Mouse (Mus musculus) lung, embryonic 16.5 days (tissue): ENCODE data around the gene Gm49510. TPM values are rescaled to one million over a fixed set of nuclear protein-coding genes. Genes with fewer than 3 reads are reported as not detected.

Source experiments
- ATAC-seq: fragments of 200-750 bp; cut with Nextera tagmentation; 2 replicates; pipeline ENCODE4 v1.8.0; 2017; ENCODE audit warnings: low read depth, mild to moderate bottlenecking, moderate library complexity
- H3K27ac ChIP-seq: fragments of 300-500 bp; sonication (generic); 2 replicates; pipeline ENCODE4 v1.5.1; 2014; ENCODE audit warnings: mild to moderate bottlenecking, control low read depth, low read length
- H3K27me3 ChIP-seq: fragments of 300-500 bp; sonication (generic); 2 replicates; pipeline ENCODE4 v1.6.1; 2014; ENCODE audit warnings: low read depth, low read length, mixed read lengths; ENCODE audit not compliant: control insufficient read depth, insufficient read depth
- H3K36me3 ChIP-seq: fragments of 300-500 bp; sonication (generic); 2 replicates; pipeline ENCODE4 v1.6.1; 2014; ENCODE audit warnings: low read length; ENCODE audit not compliant: control insufficient read depth, insufficient read depth
- H3K4me1 ChIP-seq: fragments of 300-500 bp; sonication (generic); replicated peaks from 2 replicates; pipeline ENCODE4 v1.6.1; 2014; ENCODE audit warnings: low read length, mixed read lengths; ENCODE audit not compliant: control insufficient read depth, insufficient read depth
- H3K4me2 ChIP-seq: fragments of 300-500 bp; sonication (generic); 2 replicates; pipeline ENCODE4 v1.6.1; 2014; ENCODE audit warnings: low read depth, low read length, control low read depth
- H3K4me3 ChIP-seq: fragments of 300-500 bp; sonication (generic); 2 replicates; pipeline ENCODE4 v1.5.1; 2014; ENCODE audit warnings: mild to moderate bottlenecking, low read length, control low read depth
- H3K9ac ChIP-seq: fragments of 300-500 bp; sonication (generic); 2 replicates; pipeline ENCODE4 v1.6.1; 2014; ENCODE audit warnings: low read length, control low read depth
- H3K9me3 ChIP-seq: fragments of 300-500 bp; sonication (generic); 2 replicates; pipeline ENCODE4 v1.6.1; 2016; ENCODE audit warnings: low read length; ENCODE audit not compliant: control insufficient read depth
- WGBS: fragments of 180-500 bp; shearing (Covaris S2); extraction: QIAGEN DNeasy Blood & Tissue Kit; methylation state at CpG from one replicate; pipeline ENCODE4 v1.1.7; 2014; 5-methylcytosine and 5-hydroxymethylcytosine counted together
- polyA plus RNA-seq: library from polyadenylated mRNA; unstranded; fragments of >200 nt; fragmentation: Nextera tagmentation; extraction: Ambion mirVana; gene quantifications from 2 replicates; pipeline ENCODE4 v1.2.1, GENCODE M21; 2015

Gm49510 gene
- polyA plus RNA-seq, 1 experiment from 2014 or later, result 0.59 TPM

- Histone ChIP-seq H3K9me3 (no peaks in the 10 kb centered on the region), H3K9ac (no peak overlapping the region), H3K4me1 (no peaks in the 10 kb centered on the region), H3K4me2 (no peak overlapping the region), H3K36me3 (peaks cover 35% of the 10 kb centered on the region), H3K27me3 (no peaks in the 10 kb centered on the region), H3K4me3 (no peak overlapping the region), H3K27ac (no peak overlapping the region)
- whole genome bisulfite sequencing, result 74% methylated on average over 8 of the region's 8 CpGs
- ATAC-seq, result no peak
These were observed 9.5 kb downstream of the Gm49510 start for GRCm38 (mm10) chr15:78908982-78909381.

- Histone ChIP-seq H3K9ac (no peak overlapping the region), H3K36me3 (peaks cover 18% of the 10 kb centered on the region), H3K4me2 (no peak overlapping the region), H3K27me3 (no peaks in the 10 kb centered on the region), H3K4me1 (peaks cover 22% of the 10 kb centered on the region), H3K27ac (no peak overlapping the region), H3K4me3 (no peak overlapping the region), H3K9me3 (no peaks in the 10 kb centered on the region)
- no peak for ATAC-seq
- 25% methylated on average over 9 of the region's 9 CpGs for WGBS
These were observed 12.6 kb downstream of the Gm49510 start for GRCm38 (mm10) chr15:78912040-78912439.

GRCm38 (mm10) chr15:78913632-78914090 lies 14.2 kb downstream of the Gm49510 start, which contains the start of gene Pdxp:
TSS of gene Pdxp (plus strand) at chr15:78913919.
- Histone ChIP-seq H3K36me3 (peaks cover 12% of the 10 kb centered on the region), H3K9me3 (no peaks in the 10 kb centered on the region), H3K27me3 (no peaks in the 10 kb centered on the region), H3K4me3 (peak within 1 kb of the TSS; percentile 70), H3K27ac (peak within 1 kb of the TSS; percentile 70), H3K4me2 (peak within 1 kb of the TSS; percentile 100), H3K9ac (peak within 1 kb of the TSS; percentile 77), H3K4me1 (peaks cover 22% of the 10 kb centered on the region)
- ATAC-seq, result peak; percentile 95
- WGBS, result under 1% methylated on average over 50 of the region's 51 CpGs

- WGBS, result under 1% methylated on average over 87 of the region's 87 CpGs
- H3K4me1 ChIP-seq, result peaks cover 22% of the 10 kb centered on the region
- peak; percentile 76 for ATAC-seq
- peak overlapping the region; percentile 70 for H3K4me3 ChIP-seq
- H3K27me3 ChIP-seq, result no peaks in the 10 kb centered on the region
- H3K27ac ChIP-seq, result peak overlapping the region; percentile 70
- H3K36me3 ChIP-seq, result peaks cover 14% of the 10 kb centered on the region
- H3K9me3 ChIP-seq, result no peaks in the 10 kb centered on the region
- H3K9ac ChIP-seq, result peak overlapping the region; percentile 77
- peak overlapping the region; percentile 100 for H3K4me2 ChIP-seq
These were observed 14.8 kb downstream of the Gm49510 start for GRCm38 (mm10) chr15:78914091-78914822.

GRCm38 (mm10) chr15:78914823-78915659 lies 15.6 kb downstream of the Gm49510 start:
- no peak overlapping the region for H3K27ac ChIP-seq
- peak overlapping the region; percentile 100 for H3K4me2 ChIP-seq
- no peak for ATAC-seq
- 45% methylated on average over 8 of the region's 8 CpGs for WGBS
- peaks cover 22% of the 10 kb centered on the region for H3K4me1 ChIP-seq
- peaks cover 13% of the 10 kb centered on the region for H3K36me3 ChIP-seq
- no peaks in the 10 kb centered on the region for H3K27me3 ChIP-seq
- no peaks in the 10 kb centered on the region for H3K9me3 ChIP-seq
- H3K9ac ChIP-seq, result peak overlapping the region; percentile 77
- peak overlapping the region; percentile 70 for H3K4me3 ChIP-seq

- peaks cover 22% of the 10 kb centered on the region for H3K4me1 ChIP-seq
- WGBS, result 7% methylated on average over 8 of the region's 8 CpGs
- no peaks in the 10 kb centered on the region for H3K27me3 ChIP-seq
- peak overlapping the region; percentile 42; the same call in 1 of the 2 replicates for H3K9ac ChIP-seq
- no peak overlapping the region for H3K4me3 ChIP-seq
- no peaks in the 10 kb centered on the region for H3K9me3 ChIP-seq
- no peak overlapping the region for H3K27ac ChIP-seq
- peak; percentile 9; the same call in 1 of the 2 replicates for ATAC-seq
- H3K36me3 ChIP-seq, result peaks cover 12% of the 10 kb centered on the region
- peak overlapping the region; percentile 100; the same call in 1 of the 2 replicates for H3K4me2 ChIP-seq
These were observed 16.2 kb downstream of the Gm49510 start for GRCm38 (mm10) chr15:78915660-78916017.

- peaks cover 12% of the 10 kb centered on the region for H3K36me3 ChIP-seq
- no peak for ATAC-seq
- H3K4me2 ChIP-seq, result peak overlapping the region; percentile 29; the same call in 1 of the 2 replicates
- peaks cover 22% of the 10 kb centered on the region for H3K4me1 ChIP-seq
- H3K27ac ChIP-seq, result no peak overlapping the region
- peak overlapping the region; percentile 42; the same call in 1 of the 2 replicates for H3K9ac ChIP-seq
- no peaks in the 10 kb centered on the region for H3K27me3 ChIP-seq
- H3K9me3 ChIP-seq, result no peaks in the 10 kb centered on the region
- H3K4me3 ChIP-seq, result no peak overlapping the region
- WGBS, result 56% methylated on average over 12 of the region's 12 CpGs
These were observed 16.8 kb downstream of the Gm49510 start for GRCm38 (mm10) chr15:78916052-78916826.

GRCm38 (mm10) chr15:78918126-78918525 lies 18.7 kb downstream of the Gm49510 start:
- Histone ChIP-seq H3K27me3 (no peaks in the 10 kb centered on the region), H3K36me3 (peaks cover 12% of the 10 kb centered on the region), H3K4me2 (no peak overlapping the region), H3K4me1 (peaks cover 22% of the 10 kb centered on the region), H3K4me3 (no peak overlapping the region), H3K27ac (no peak overlapping the region), H3K9ac (no peak overlapping the region), H3K9me3 (no peaks in the 10 kb centered on the region)
- no peak for ATAC-seq
- 93% methylated on average over 23 of the region's 23 CpGs for WGBS
